Mouse (Mus musculus): ENCODE results near the gene Wbp4. TPM values are rescaled to one million over a fixed set of nuclear protein-coding genes. Genes with fewer than 3 reads are reported as not detected.
"Not testable (repeated sequence)": the region's sequence is repeated elsewhere in the genome, so short reads cannot be mapped to it uniquely, and the experiment has no call there.

Gene Wbp4
- polyA plus RNA-seq, 1 experiment from 2014 or later: 43.1 TPM

DNA sequence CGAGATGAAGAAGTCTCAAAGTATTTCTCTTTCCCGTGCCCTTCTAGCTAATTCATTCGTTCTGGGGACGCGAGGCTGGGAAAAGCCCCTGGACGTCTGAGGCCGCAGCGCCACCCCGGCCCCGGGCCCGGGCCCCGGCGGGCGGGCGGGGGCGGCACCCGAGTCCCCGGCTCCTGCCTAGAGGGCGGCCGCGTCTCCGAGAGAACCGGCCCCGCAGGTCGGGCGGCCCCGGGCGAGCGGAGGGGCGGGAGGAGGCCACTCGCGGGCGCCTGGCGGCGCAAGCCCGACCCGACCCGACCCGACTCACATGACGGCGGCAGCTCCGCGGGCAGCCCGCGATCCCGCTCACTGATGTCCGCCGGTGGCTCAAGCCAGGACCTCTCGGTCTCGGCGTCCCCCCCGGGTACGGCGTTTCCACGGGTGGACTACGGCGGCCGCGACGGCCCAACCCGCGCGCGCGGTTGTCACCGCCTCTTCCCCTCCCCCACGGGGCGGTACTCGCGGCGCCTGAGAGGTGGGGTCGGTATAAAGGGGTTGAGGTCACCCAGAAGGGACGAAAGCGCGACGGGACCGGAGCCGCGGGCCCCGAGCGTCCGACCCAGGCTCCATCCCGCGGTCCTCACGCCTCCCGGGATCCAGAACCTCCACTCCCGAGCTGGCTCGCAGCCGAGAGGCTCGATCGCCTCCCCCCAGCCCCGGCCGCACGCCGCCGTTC lies 539 bp downstream of the Wbp4 start, which contains the start of gene Elf1:
Gene Elf1, plus strand, starts transcription at position 571 of the 715 bp plus-strand sequence.
- Histone ChIP-seq H3K4me3 (ENCODE audit: low read length) (peak within 1 kb of the TSS; percentile 96), H3K36me3 (ENCODE audit: control insufficient read depth, insufficient read depth, low read length) (peaks cover 11% of the 10 kb centered on the region), H3K4me1 (replicated peaks; ENCODE audit: control insufficient read depth, insufficient read depth, low read length) (peaks cover 38% of the 10 kb centered on the region), H3K9me3 (ENCODE audit: control insufficient read depth, low read length) (no peaks in the 10 kb centered on the region), H3K4me2 (ENCODE audit: low read depth, low read length) (peak within 1 kb of the TSS; percentile 86), H3K27ac (ENCODE audit: low read length) (peak within 1 kb of the TSS; percentile 100), H3K27me3 (ENCODE audit: control insufficient read depth, insufficient read depth, low read depth, low read length) (no peaks in the 10 kb centered on the region), H3K9ac (ENCODE audit: low read length) (peak within 1 kb of the TSS; percentile 100)
- peak; percentile 88 for ATAC-seq (ENCODE audit: low read depth)
- under 1% methylated on average over 75 of the region's 96 CpGs for WGBS

DNA sequence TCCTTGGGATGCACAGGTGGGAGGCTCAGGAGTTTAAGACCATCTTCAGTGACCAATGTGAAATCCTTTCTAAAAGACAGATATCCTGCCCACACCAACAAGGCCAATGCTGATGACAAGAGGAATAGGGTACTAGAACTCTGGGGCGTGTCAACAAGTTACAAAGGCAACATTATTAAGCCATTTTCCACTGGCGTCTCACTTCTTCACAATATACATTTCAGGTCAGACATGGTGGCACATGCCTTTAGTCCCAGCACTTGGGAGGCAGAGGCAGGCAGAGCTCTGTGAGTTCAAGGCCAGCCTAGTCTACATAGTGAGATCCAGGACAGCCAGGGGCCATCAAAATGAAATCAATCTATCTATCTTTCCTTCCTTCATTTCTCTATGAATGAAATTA lies 7.9 kb downstream of the Wbp4 start:
- peaks cover 46% of the 10 kb centered on the region for H3K36me3 ChIP-seq (ENCODE audit: control insufficient read depth, insufficient read depth, low read length)
- H3K4me2 ChIP-seq (ENCODE audit: low read depth, low read length): no peak overlapping the region
- H3K9ac ChIP-seq (ENCODE audit: low read length): no peak overlapping the region
- H3K9me3 ChIP-seq (ENCODE audit: control insufficient read depth, low read length): no peaks in the 10 kb centered on the region
- H3K4me3 ChIP-seq (ENCODE audit: low read length): no peak overlapping the region
- H3K27me3 ChIP-seq (ENCODE audit: control insufficient read depth, insufficient read depth, low read depth, low read length): no peaks in the 10 kb centered on the region
- 82% methylated on average over 2 of the region's 2 CpGs for WGBS
- ATAC-seq (ENCODE audit: low read depth): no peak
- no peaks in the 10 kb centered on the region for H3K4me1 ChIP-seq (replicated peaks; ENCODE audit: control insufficient read depth, insufficient read depth, low read length)
- H3K27ac ChIP-seq (ENCODE audit: low read length): no peak overlapping the region

DNA sequence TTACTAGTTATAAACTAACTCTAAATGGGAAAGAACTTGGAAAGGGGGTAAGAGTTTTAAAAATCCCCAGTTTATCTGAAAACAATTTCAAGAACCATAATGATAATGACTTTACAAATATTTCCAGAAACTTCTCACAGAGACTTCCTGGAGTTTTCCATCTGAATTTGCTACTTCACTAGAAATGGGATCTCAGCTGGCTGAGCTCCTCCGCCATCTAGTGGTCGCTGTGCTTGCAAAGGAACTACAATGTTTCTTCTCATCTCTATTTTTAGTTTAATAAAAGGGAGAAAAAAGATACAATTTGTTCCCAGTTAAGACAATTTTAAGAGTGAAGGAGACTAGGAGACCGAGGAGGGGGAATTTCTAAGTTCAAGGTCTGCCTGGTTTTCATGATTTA lies 13.7 kb downstream of the Wbp4 start:
- no peak overlapping the region for H3K9ac ChIP-seq (ENCODE audit: low read length)
- H3K27me3 ChIP-seq (ENCODE audit: control insufficient read depth, insufficient read depth, low read depth, low read length): no peaks in the 10 kb centered on the region
- no peak overlapping the region for H3K27ac ChIP-seq (ENCODE audit: low read length)
- no peak overlapping the region for H3K4me2 ChIP-seq (ENCODE audit: low read depth, low read length)
- ATAC-seq (ENCODE audit: low read depth): no peak
- no peaks in the 10 kb centered on the region for H3K9me3 ChIP-seq (ENCODE audit: control insufficient read depth, low read length)
- 20% methylated on average over 3 of the region's 3 CpGs for WGBS
- H3K4me1 ChIP-seq (replicated peaks; ENCODE audit: control insufficient read depth, insufficient read depth, low read length): no peaks in the 10 kb centered on the region
- H3K4me3 ChIP-seq (ENCODE audit: low read length): no peak overlapping the region
- peaks cover 55% of the 10 kb centered on the region for H3K36me3 ChIP-seq (ENCODE audit: control insufficient read depth, insufficient read depth, low read length)

DNA sequence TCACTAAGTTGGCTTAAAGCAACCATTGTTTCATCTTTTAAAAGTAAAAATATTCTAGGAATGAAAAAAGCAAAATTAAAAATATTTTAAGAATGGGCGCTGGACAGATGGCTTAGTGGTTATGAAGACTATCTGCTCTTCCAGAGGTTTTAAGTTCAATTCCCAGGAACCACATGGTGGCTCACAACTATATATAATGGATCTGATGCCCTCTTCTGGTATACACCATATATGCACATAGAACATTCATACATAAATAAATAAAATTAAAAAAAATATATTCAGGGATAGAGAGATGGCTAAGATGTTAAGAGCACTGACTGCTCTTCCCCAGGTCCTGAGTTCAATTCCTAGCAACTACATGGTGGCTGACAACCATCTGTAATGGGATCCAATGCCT lies 15.7 kb downstream of the Wbp4 start:
- WGBS: 95% methylated on average over 1 of the region's 1 CpGs

DNA sequence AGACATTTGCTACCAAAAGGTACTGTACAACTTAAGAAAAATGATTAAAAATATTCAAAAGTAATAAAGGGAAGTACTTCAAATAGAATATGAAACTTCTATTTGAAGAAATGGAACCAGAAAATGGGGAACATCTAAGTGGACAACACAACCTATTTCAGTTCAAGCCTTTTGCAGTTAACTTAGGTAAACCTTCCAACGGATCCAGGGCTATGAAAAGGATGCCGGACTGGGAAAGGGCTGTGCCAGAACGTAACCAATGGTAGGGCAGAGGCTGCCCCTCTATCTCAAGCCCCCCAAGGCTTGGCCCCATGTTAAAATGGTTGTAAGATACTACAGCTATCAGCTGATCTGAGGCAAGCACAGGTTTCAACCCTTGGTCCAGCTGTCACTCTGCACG lies 20.3 kb downstream of the Wbp4 start:
- Histone ChIP-seq H3K4me1 (replicated peaks; ENCODE audit: control insufficient read depth, insufficient read depth, low read length) (no peaks in the 10 kb centered on the region), H3K27ac (ENCODE audit: low read length) (no peak overlapping the region), H3K4me2 (ENCODE audit: low read depth, low read length) (no peak overlapping the region), H3K36me3 (ENCODE audit: control insufficient read depth, insufficient read depth, low read length) (peaks cover 34% of the 10 kb centered on the region), H3K27me3 (ENCODE audit: control insufficient read depth, insufficient read depth, low read depth, low read length) (no peaks in the 10 kb centered on the region), H3K4me3 (ENCODE audit: low read length) (no peak overlapping the region), H3K9ac (ENCODE audit: low read length) (no peak overlapping the region), H3K9me3 (ENCODE audit: control insufficient read depth, low read length) (no peaks in the 10 kb centered on the region)
- WGBS: 91% methylated on average over 4 of the region's 4 CpGs
- ATAC-seq (ENCODE audit: low read depth): no peak

More for the DNA sequence above, 15.7 kb downstream of the Wbp4 start:
- Histone ChIP-seq H3K9me3 (ENCODE audit: control insufficient read depth, low read length) (no peaks in the 10 kb centered on the region), H3K4me3 (ENCODE audit: low read length) (no peak overlapping the region), H3K9ac (ENCODE audit: low read length) (no peak overlapping the region), H3K36me3 (ENCODE audit: control insufficient read depth, insufficient read depth, low read length) (peaks cover 59% of the 10 kb centered on the region), H3K4me1 (replicated peaks; ENCODE audit: control insufficient read depth, insufficient read depth, low read length) (no peaks in the 10 kb centered on the region), H3K27ac (ENCODE audit: low read length) (no peak overlapping the region), H3K27me3 (ENCODE audit: control insufficient read depth, insufficient read depth, low read depth, low read length) (no peaks in the 10 kb centered on the region), H3K4me2 (ENCODE audit: low read depth, low read length) (no peak overlapping the region)
- ATAC-seq (ENCODE audit: low read depth): no peak

DNA sequence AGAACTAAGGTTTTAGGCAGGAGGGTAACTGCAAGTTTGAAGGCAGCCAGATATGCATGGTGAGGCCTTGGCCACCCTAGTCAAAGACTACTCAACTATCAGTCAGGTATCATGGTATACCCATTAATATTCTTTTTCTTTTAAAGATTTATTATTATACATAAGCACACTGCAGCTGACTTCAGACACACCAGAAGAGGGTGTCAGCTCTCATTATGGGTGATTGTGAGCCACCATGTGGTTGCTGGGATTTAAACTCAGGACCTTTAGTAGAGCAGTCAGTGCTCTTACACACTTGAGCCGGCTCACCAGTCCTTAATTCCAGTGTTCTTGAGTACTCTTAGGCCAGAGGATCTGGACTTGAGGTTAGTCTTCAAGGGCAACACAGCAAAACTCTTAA lies 20.9 kb downstream of the Wbp4 start:
- WGBS: 88% methylated on average over 1 of the region's 1 CpGs
- Histone ChIP-seq H3K9me3 (ENCODE audit: control insufficient read depth, low read length) (no peaks in the 10 kb centered on the region), H3K9ac (ENCODE audit: low read length) (no peak overlapping the region), H3K27ac (ENCODE audit: low read length) (no peak overlapping the region), H3K4me1 (replicated peaks; ENCODE audit: control insufficient read depth, insufficient read depth, low read length) (no peaks in the 10 kb centered on the region), H3K4me2 (ENCODE audit: low read depth, low read length) (no peak overlapping the region), H3K27me3 (ENCODE audit: control insufficient read depth, insufficient read depth, low read depth, low read length) (no peaks in the 10 kb centered on the region), H3K4me3 (ENCODE audit: low read length) (no peak overlapping the region), H3K36me3 (ENCODE audit: control insufficient read depth, insufficient read depth, low read length) (peaks cover 28% of the 10 kb centered on the region)
- ATAC-seq (ENCODE audit: low read depth): no peak

DNA sequence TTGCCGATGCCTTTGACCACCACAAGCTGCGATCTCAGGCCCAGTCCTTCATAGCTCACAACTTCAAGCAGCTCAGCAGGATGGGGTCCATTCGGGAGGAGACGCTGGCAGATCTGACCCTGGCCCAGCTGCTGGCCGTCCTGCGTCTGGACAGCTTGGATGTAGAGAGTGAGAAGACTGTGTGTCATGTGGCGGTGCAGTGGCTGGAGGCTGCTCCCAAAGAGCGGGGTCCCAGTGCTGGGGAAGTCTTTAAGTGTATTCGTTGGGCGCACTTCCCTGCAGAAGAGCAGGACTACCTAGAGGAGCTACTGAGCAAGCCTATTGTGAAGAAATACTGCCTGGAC lies 28.8 kb downstream of the Wbp4 start:
- H3K27ac ChIP-seq (ENCODE audit: low read length); H3K9ac ChIP-seq (ENCODE audit: low read length); ATAC-seq (ENCODE audit: low read depth); H3K9me3 ChIP-seq (ENCODE audit: control insufficient read depth, low read length); H3K4me2 ChIP-seq (ENCODE audit: low read depth, low read length); H3K4me3 ChIP-seq (ENCODE audit: low read length); H3K4me1 ChIP-seq (replicated peaks; ENCODE audit: control insufficient read depth, insufficient read depth, low read length); H3K27me3 ChIP-seq (ENCODE audit: control insufficient read depth, insufficient read depth, low read depth, low read length); H3K36me3 ChIP-seq (ENCODE audit: control insufficient read depth, insufficient read depth, low read length): not testable (repeated sequence)
- WGBS: 98% methylated on average over 5 of the region's 10 CpGs

DNA sequence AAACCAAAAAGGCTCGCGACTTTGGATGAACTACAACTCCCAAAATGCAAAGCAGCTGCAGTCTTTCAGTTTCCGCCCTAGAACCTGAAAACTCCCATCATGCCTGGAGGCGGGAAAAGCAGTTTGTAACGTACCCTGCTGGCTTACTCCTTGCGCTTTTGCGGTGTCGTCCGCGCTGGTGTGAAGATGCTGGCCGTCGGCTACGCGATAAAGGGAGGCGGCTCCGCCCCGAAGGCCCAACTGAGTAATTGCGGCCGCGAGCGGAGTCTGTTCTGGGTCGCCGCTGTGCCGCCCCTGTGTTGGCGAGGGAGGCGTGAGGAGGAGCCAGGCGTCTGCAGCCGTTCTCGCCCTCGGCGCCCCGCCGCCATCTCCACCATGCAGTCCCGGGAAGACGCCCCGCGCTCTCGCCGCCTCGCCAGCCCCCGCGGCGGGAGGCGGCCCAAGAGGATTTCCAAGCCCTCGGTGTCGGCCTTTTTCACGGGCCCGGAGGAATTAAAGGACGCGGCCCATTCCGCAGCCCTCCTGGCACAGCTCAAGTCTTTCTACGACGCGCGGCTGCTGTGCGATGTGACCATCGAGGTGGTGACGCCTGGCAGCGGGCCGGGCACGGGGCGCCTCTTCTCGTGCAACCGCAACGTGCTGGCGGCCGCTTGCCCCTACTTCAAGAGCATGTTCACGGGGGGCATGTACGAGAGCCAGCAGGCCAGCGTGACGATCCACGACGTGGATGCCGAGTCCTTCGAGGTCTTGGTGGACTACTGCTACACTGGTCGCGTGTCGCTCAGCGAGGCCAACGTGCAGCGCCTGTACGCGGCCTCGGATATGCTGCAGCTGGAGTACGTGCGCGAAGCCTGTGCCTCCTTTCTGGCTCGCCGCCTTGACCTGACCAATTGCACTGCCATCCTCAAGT lies 29.4 kb downstream of the Wbp4 start, which contains the start of gene Kbtbd6:
Gene Kbtbd6, plus strand, starts transcription at position 155 of the 910 bp plus-strand sequence.
- H3K27ac ChIP-seq (ENCODE audit: low read length): peak within 1 kb of the TSS; percentile 68
- ATAC-seq (ENCODE audit: low read depth): peak; percentile 94
- H3K4me3 ChIP-seq (ENCODE audit: low read length): peak within 1 kb of the TSS; percentile 70
- H3K4me2 ChIP-seq (ENCODE audit: low read depth, low read length): peak within 1 kb of the TSS; percentile 72
- not testable (repeated sequence) for H3K36me3 ChIP-seq (ENCODE audit: control insufficient read depth, insufficient read depth, low read length); H3K27me3 ChIP-seq (ENCODE audit: control insufficient read depth, insufficient read depth, low read depth, low read length); H3K9me3 ChIP-seq (ENCODE audit: control insufficient read depth, low read length); H3K4me1 ChIP-seq (replicated peaks; ENCODE audit: control insufficient read depth, insufficient read depth, low read length)
- H3K9ac ChIP-seq (ENCODE audit: low read length): peak within 1 kb of the TSS; percentile 73
- WGBS: 14% methylated on average over 34 of the region's 89 CpGs

DNA sequence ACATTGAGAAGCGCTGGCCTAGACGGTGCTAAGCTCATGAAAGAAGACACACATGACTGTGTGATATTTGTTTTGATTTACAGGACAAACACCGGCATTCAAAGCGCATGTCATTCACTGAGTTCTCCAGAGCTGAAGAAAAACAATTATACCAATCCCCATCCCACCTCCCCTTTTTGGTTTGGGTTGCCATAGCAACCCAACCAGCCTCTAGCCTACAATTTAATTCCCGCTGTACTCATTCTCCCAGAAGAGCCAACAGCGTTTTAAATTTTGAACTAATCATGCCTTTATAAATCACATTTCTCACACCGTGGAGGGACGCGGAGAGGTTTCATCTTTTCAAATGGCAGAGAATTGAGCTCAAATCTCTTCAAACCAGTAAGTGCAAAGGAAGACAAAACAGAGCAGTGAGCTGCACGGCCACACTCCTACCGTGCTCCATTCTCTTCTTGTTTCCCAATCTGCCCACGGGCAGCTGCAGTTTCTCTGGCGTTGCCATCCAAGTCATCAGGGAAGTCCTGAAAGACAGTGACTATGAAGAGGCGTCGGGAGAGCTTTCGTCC lies 36.2 kb downstream of the Wbp4 start:
- H3K9me3 ChIP-seq (ENCODE audit: control insufficient read depth, low read length): no peaks in the 10 kb centered on the region
- no peak for ATAC-seq (ENCODE audit: low read depth)
- H3K4me3 ChIP-seq (ENCODE audit: low read length): no peak overlapping the region

More for the DNA sequence above, 36.2 kb downstream of the Wbp4 start:
- Histone ChIP-seq H3K4me1 (replicated peaks; ENCODE audit: control insufficient read depth, insufficient read depth, low read length) (no peaks in the 10 kb centered on the region), H3K4me2 (ENCODE audit: low read depth, low read length) (no peak overlapping the region), H3K27me3 (ENCODE audit: control insufficient read depth, insufficient read depth, low read depth, low read length) (no peaks in the 10 kb centered on the region), H3K36me3 (ENCODE audit: control insufficient read depth, insufficient read depth, low read length) (no peaks in the 10 kb centered on the region), H3K9ac (ENCODE audit: low read length) (no peak overlapping the region), H3K27ac (ENCODE audit: low read length) (no peak overlapping the region)
- WGBS: 65% methylated on average over 16 of the region's 16 CpGs

Measured in lung, embryonic 16.5 days (tissue).